Mouse (Mus musculus): ENCODE measurements around the gene Vdac2.

DNA sequence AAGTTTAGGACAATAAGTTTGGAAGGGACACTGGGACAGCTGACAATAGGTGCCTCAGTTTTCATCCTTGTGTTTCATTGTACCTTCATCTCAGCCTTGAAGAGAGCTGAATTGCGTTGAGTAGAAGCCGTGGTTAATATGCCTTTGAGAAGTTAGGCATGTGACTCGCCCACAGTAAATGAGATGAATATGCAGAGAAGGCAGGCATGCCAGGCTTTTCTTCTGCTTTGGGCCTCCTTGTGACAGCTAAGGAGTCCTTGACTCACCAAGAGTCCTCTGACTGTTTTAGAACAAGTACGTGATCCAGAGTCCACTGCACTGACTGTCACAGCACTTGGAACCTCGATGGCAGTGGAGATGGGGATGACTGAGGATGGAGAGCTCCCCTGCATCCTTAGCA, 36.9 kb upstream of the Vdac2 start:
- TF ChIP-seq POLR2A (IDR thresholded peaks at IDR 0.05; ENCODE audit: extremely low read depth, insufficient read depth, low read length), result no peak
- no peak for TF ChIP-seq CTCF (IDR thresholded peaks at IDR 0.05; ENCODE audit: low read depth, low read length)
